Mouse (Mus musculus) intestine, postnatal 0 days (tissue): ENCODE measurements around the gene Nox1. TPM values are rescaled to one million over a fixed set of nuclear protein-coding genes. Genes with fewer than 3 reads are reported as not detected.

Experiments used
- ATAC-seq: fragments of 200-750 bp; cut with Nextera tagmentation; 2 replicates; pipeline ENCODE4 v1.8.0; 2017; ENCODE audit warnings: mild to moderate bottlenecking, moderate TSS enrichment, moderate library complexity
- H3K27ac ChIP-seq: fragments of 300-500 bp; sonication (generic); 2 replicates; pipeline ENCODE4 v1.5.1; 2014; ENCODE audit warnings: mild to moderate bottlenecking, low read depth, low read length, moderate library complexity
- H3K27me3 ChIP-seq: fragments of 300-500 bp; sonication (generic); replicated peaks from 2 replicates; pipeline ENCODE4 v1.6.1; 2014; ENCODE audit warnings: low read length, mixed read lengths; ENCODE audit not compliant: control insufficient read depth, insufficient read depth
- H3K36me3 ChIP-seq: fragments of 300-500 bp; sonication (generic); 2 replicates; pipeline ENCODE4 v1.6.1; 2014; ENCODE audit warnings: mild to moderate bottlenecking, moderate library complexity; ENCODE audit not compliant: control insufficient read depth, insufficient read depth
- H3K4me1 ChIP-seq: fragments of 300-500 bp; sonication (generic); replicated peaks from 2 replicates; pipeline ENCODE4 v1.6.1; 2014; ENCODE audit warnings: antibody characterized with exemption, low read length, mixed read lengths; ENCODE audit not compliant: control insufficient read depth, insufficient read depth
- H3K4me2 ChIP-seq: fragments of 300-500 bp; sonication (generic); replicated peaks from 2 replicates; pipeline ENCODE4 v1.6.1; 2014; ENCODE audit warnings: low read depth, mild to moderate bottlenecking, moderate library complexity
- H3K4me3 ChIP-seq: fragments of 300-500 bp; sonication (generic); 2 replicates; pipeline ENCODE4 v1.5.1; 2014; ENCODE audit warnings: low read depth, low read length
- H3K9ac ChIP-seq: fragments of 300-500 bp; sonication (generic); 2 replicates; pipeline ENCODE4 v1.6.1; 2014; ENCODE audit warnings: mild to moderate bottlenecking, low read depth, low read length
- H3K9me3 ChIP-seq: fragments of 300-500 bp; sonication (generic); 2 replicates; pipeline ENCODE4 v1.6.1; 2016; ENCODE audit warnings: mixed run types; ENCODE audit not compliant: control insufficient read depth
- CTCF ChIP-seq: sonication (generic); IDR thresholded peaks from 2 replicates; pipeline ENCODE4 v1.5.1; 2016; ENCODE audit warnings: low read depth, mild to moderate bottlenecking, control low read depth, antibody characterized with exemption, moderate library complexity
- WGBS: fragments of 180-500 bp; shearing (Covaris S2); extraction: QIAGEN DNeasy Blood & Tissue Kit; methylation state at CpG from one replicate; pipeline ENCODE4 v1.1.7; 2014; 5-methylcytosine and 5-hydroxymethylcytosine counted together
- polyA plus RNA-seq: library from polyadenylated mRNA; unstranded; fragments of >200 nt; fragmentation: Nextera tagmentation; extraction: Ambion mirVana; gene quantifications from 2 replicates; pipeline ENCODE4 v1.2.1, GENCODE M21; 2015

Nox1 gene
- polyA plus RNA-seq: 0.20 and 0.46 TPM in 2 replicates

- WGBS: 55% methylated on average over 4 of the region's 4 CpGs
- Histone ChIP-seq H3K36me3 (no peaks in the 10 kb centered on the region; the same call in 1 of the 2 replicates), H3K4me2 (no peak within 1 kb of the TSS), H3K9ac (no peak within 1 kb of the TSS), H3K4me1 (no peaks in the 10 kb centered on the region), H3K27me3 (no peaks in the 10 kb centered on the region), H3K4me3 (no peak within 1 kb of the TSS), H3K9me3 (no peaks in the 10 kb centered on the region), H3K27ac (no peak within 1 kb of the TSS)
- no peak for TF ChIP-seq CTCF
- ATAC-seq: no peak
Measured at GRCm38 (mm10) chrX:134221856-134222255, at the start of gene Nox1. Gene Nox1, minus strand, starts transcription at chrX:134221956.

- WGBS: 84% methylated on average over 11 of the region's 11 CpGs
- H3K4me1 ChIP-seq: no peaks in the 10 kb centered on the region
- no peak overlapping the region for H3K4me2 ChIP-seq
- H3K9ac ChIP-seq: no peak overlapping the region
- H3K27ac ChIP-seq: no peak overlapping the region
- peaks cover 10% of the 10 kb centered on the region for H3K36me3 ChIP-seq
- no peak for TF ChIP-seq CTCF
- H3K4me3 ChIP-seq: no peak overlapping the region
- no peaks in the 10 kb centered on the region for H3K27me3 ChIP-seq
- no peaks in the 10 kb centered on the region for H3K9me3 ChIP-seq
- no peak for ATAC-seq
Measured at GRCm38 (mm10) chrX:134262129-134262528, 40.4 kb upstream of the Nox1 start.

- Histone ChIP-seq H3K36me3 (peaks cover 10% of the 10 kb centered on the region), H3K9ac (no peak overlapping the region), H3K4me3 (no peak overlapping the region), H3K4me1 (no peaks in the 10 kb centered on the region), H3K4me2 (no peak overlapping the region), H3K27ac (no peak overlapping the region), H3K27me3 (no peaks in the 10 kb centered on the region), H3K9me3 (no peaks in the 10 kb centered on the region)
- WGBS: 65% methylated on average over 5 of the region's 5 CpGs
- no peak for TF ChIP-seq CTCF
- ATAC-seq: no peak
Measured at GRCm38 (mm10) chrX:134261191-134261590, 39.4 kb upstream of the Nox1 start.

- WGBS: 55% methylated on average over 2 of the region's 2 CpGs
- Histone ChIP-seq H3K27ac (no peak overlapping the region), H3K4me1 (no peaks in the 10 kb centered on the region), H3K9me3 (no peaks in the 10 kb centered on the region), H3K9ac (no peak overlapping the region), H3K36me3 (no peaks in the 10 kb centered on the region), H3K27me3 (no peaks in the 10 kb centered on the region), H3K4me2 (no peak overlapping the region), H3K4me3 (no peak overlapping the region)
- ATAC-seq: no peak
- no peak for TF ChIP-seq CTCF
Measured at GRCm38 (mm10) chrX:134248202-134248601, 26.4 kb upstream of the Nox1 start.

GRCm38 (mm10) chrX:134245946-134246345 is 24.2 kb upstream of the Nox1 start:
- Histone ChIP-seq H3K4me1 (no peaks in the 10 kb centered on the region), H3K4me2 (no peak overlapping the region), H3K9me3 (no peaks in the 10 kb centered on the region), H3K27ac (no peak overlapping the region), H3K27me3 (no peaks in the 10 kb centered on the region), H3K36me3 (peaks cover under 1% of the 10 kb centered on the region; the same call in 1 of the 2 replicates), H3K9ac (no peak overlapping the region), H3K4me3 (no peak overlapping the region)
- ATAC-seq: no peak
- no peak for TF ChIP-seq CTCF
- WGBS: 71% methylated on average over 10 of the region's 10 CpGs

GRCm38 (mm10) chrX:134238266-134238665 is 16.5 kb upstream of the Nox1 start:
- ATAC-seq: no peak

GRCm38 (mm10) chrX:134233048-134233447 is 11.3 kb upstream of the Nox1 start:
- H3K27ac ChIP-seq: no peak overlapping the region
- no peaks in the 10 kb centered on the region for H3K9me3 ChIP-seq
- WGBS: 86% methylated on average over 1 of the region's 1 CpGs
- H3K9ac ChIP-seq: no peak overlapping the region
- no peaks in the 10 kb centered on the region for H3K27me3 ChIP-seq
- H3K36me3 ChIP-seq: no peaks in the 10 kb centered on the region
- H3K4me2 ChIP-seq: no peak overlapping the region
- ATAC-seq: no peak
- H3K4me1 ChIP-seq: no peaks in the 10 kb centered on the region
- no peak for TF ChIP-seq CTCF
- H3K4me3 ChIP-seq: no peak overlapping the region

More at GRCm38 (mm10) chrX:134238266-134238665, 16.5 kb upstream of the Nox1 start:
- no peak overlapping the region for H3K27ac ChIP-seq
- no peaks in the 10 kb centered on the region for H3K4me1 ChIP-seq
- no peak overlapping the region for H3K9ac ChIP-seq
- no peak overlapping the region for H3K4me2 ChIP-seq
- no peak overlapping the region for H3K4me3 ChIP-seq
- TF ChIP-seq CTCF: no peak
- peaks cover 8% of the 10 kb centered on the region for H3K36me3 ChIP-seq
- H3K9me3 ChIP-seq: no peaks in the 10 kb centered on the region
- 91% methylated on average over 10 of the region's 10 CpGs for WGBS
- no peaks in the 10 kb centered on the region for H3K27me3 ChIP-seq
